Mouse (Mus musculus) heart, postnatal 0 days (tissue): ENCODE data around the gene S100a4. TPM values are rescaled to one million over a fixed set of nuclear protein-coding genes. Genes with fewer than 3 reads are reported as not detected.
A peak's percentile ranks its signal among the peaks of the same experiment; 100 is the strongest.

Experiments used
- ATAC-seq: fragments of 200-750 bp; cut with Nextera tagmentation; 2 replicates; pipeline ENCODE4 v1.8.0; 2017; ENCODE audit warnings: low read depth, moderate number of reproducible peaks, moderate library complexity; ENCODE audit not compliant: insufficient read depth
- DNase-seq: peaks from one replicate; pipeline ENCODE4 v3.0.0-alpha.2; 2016; ENCODE audit warnings: low spot score
- H3K27ac ChIP-seq: fragments of 300-500 bp; sonication (generic); 2 replicates; pipeline ENCODE4 v1.5.1; 2014; ENCODE audit warnings: low read depth, mild to moderate bottlenecking
- H3K27me3 ChIP-seq: fragments of 300-500 bp; sonication (generic); 2 replicates; pipeline ENCODE4 v1.6.1; 2014; ENCODE audit warnings: low read length, mixed read lengths; ENCODE audit not compliant: control insufficient read depth, insufficient read depth
- H3K36me3 ChIP-seq: fragments of 300-500 bp; sonication (generic); replicated peaks from 2 replicates; pipeline ENCODE4 v1.6.1; 2014; ENCODE audit warnings: low read length, mixed read lengths; ENCODE audit not compliant: control insufficient read depth, insufficient read depth
- H3K4me1 ChIP-seq: fragments of 300-500 bp; sonication (generic); 2 replicates; pipeline ENCODE4 v1.6.1; 2014; ENCODE audit warnings: antibody characterized with exemption; ENCODE audit not compliant: control insufficient read depth, insufficient read depth
- H3K4me2 ChIP-seq: fragments of 300-500 bp; sonication (generic); 2 replicates; pipeline ENCODE4 v1.6.1; 2014; ENCODE audit warnings: low read depth, mild to moderate bottlenecking, low read length, moderate library complexity
- H3K4me3 ChIP-seq: fragments of 300-500 bp; sonication (generic); 2 replicates; pipeline ENCODE4 v1.5.1; 2014; ENCODE audit warnings: low read depth, low read length
- H3K9ac ChIP-seq: fragments of 300-500 bp; sonication (generic); replicated peaks from 2 replicates; pipeline ENCODE4 v1.6.1; 2014; ENCODE audit warnings: low read depth, low read length, mixed read lengths
- H3K9me3 ChIP-seq: fragments of 300-500 bp; sonication (generic); replicated peaks from 2 replicates; pipeline ENCODE4 v1.6.1; 2016; ENCODE audit warnings: low read length; ENCODE audit not compliant: control insufficient read depth
- CTCF ChIP-seq: IDR thresholded peaks from 2 replicates; pipeline ENCODE4 v1.5.1; 2016; ENCODE audit warnings: antibody characterized with exemption, control low read depth, low read depth
- EP300 ChIP-seq: IDR thresholded peaks from 2 replicates; pipeline ENCODE4 v1.6.1; 2016; ENCODE audit warnings: antibody characterized with exemption, low read depth
- WGBS: fragments of 180-500 bp; shearing (Covaris S2); extraction: QIAGEN DNeasy Blood & Tissue Kit; methylation state at CpG from one replicate; pipeline ENCODE4 v1.1.7; 2014; 5-methylcytosine and 5-hydroxymethylcytosine counted together
- polyA plus RNA-seq: library from polyadenylated mRNA; unstranded; fragments of >200 nt; fragmentation: Nextera tagmentation; extraction: Ambion mirVana; gene quantifications from 2 replicates; pipeline ENCODE4 v1.2.1, GENCODE M21; 2015
- total RNA-seq: library from RNA; depleted of rRNA; stranded (reverse); fragments of >200 nt; gene quantifications from 2 replicates; pipeline ENCODE4 v1.2.3, GENCODE M21; 2014; ENCODE audit warnings: low replicate concordance

S100a4 gene
- total and polyA plus RNA-seq, 2 experiments from 2014 or later: 1.3 to 4.8 TPM

GRCm38 (mm10) chr3:90585595-90585994, 18.0 kb upstream of the S100a4 start:
- H3K27ac ChIP-seq: no peak overlapping the region
- 0 out of 2 replicates have a peak, but pooled peaks have one; percentile 13 for ATAC-seq
- WGBS: 24% methylated on average over 5 of the region's 5 CpGs

GRCm38 (mm10) chr3:90586016-90586643, 17.4 kb upstream of the S100a4 start:
- ATAC-seq (no peak), DNase-seq (no peak)
- Histone ChIP-seq H3K36me3 (no peaks in the 10 kb centered on the region), H3K9ac (no peak overlapping the region), H3K4me2 (no peak overlapping the region), H3K4me1 (peaks cover 12% of the 10 kb centered on the region; the same call in 1 of the 2 replicates), H3K9me3 (no peaks in the 10 kb centered on the region), H3K27ac (peak overlapping the region; percentile 60), H3K4me3 (no peak overlapping the region), H3K27me3 (no peaks in the 10 kb centered on the region)
- TF ChIP-seq EP300 (no peak), CTCF (no peak)
- WGBS: 83% methylated on average over 15 of the region's 15 CpGs

More at GRCm38 (mm10) chr3:90585595-90585994, 18.0 kb upstream of the S100a4 start:
- Histone ChIP-seq H3K4me1 (peaks cover 12% of the 10 kb centered on the region; the same call in 1 of the 2 replicates), H3K27me3 (no peaks in the 10 kb centered on the region), H3K36me3 (no peaks in the 10 kb centered on the region), H3K9ac (no peak overlapping the region), H3K4me3 (no peak overlapping the region), H3K9me3 (no peaks in the 10 kb centered on the region), H3K4me2 (no peak overlapping the region)
- DNase-seq: peak; percentile 86
- peak; percentile 92 for TF ChIP-seq CTCF
- no peak for TF ChIP-seq EP300

GRCm38 (mm10) chr3:90586906-90587305, 16.7 kb upstream of the S100a4 start:
- no peaks in the 10 kb centered on the region for H3K36me3 ChIP-seq
- ATAC-seq: peak; percentile 37; the same call in 1 of the 2 replicates
- peak overlapping the region; percentile 60 for H3K27ac ChIP-seq
- H3K27me3 ChIP-seq: no peaks in the 10 kb centered on the region
- no peak overlapping the region for H3K9ac ChIP-seq
- H3K4me2 ChIP-seq: no peak overlapping the region
- 35% methylated on average over 10 of the region's 10 CpGs for WGBS
- DNase-seq: peak; percentile 33
- H3K4me3 ChIP-seq: no peak overlapping the region
- H3K9me3 ChIP-seq: no peaks in the 10 kb centered on the region
- TF ChIP-seq EP300: no peak
- no peak for TF ChIP-seq CTCF
- peaks cover 12% of the 10 kb centered on the region; the same call in 1 of the 2 replicates for H3K4me1 ChIP-seq

GRCm38 (mm10) chr3:90587361-90588101, 16.0 kb upstream of the S100a4 start:
- H3K4me3 ChIP-seq: no peak overlapping the region
- WGBS: 77% methylated on average over 14 of the region's 14 CpGs
- peak overlapping the region; percentile 60 for H3K27ac ChIP-seq
- ATAC-seq (peak; percentile 52; the same call in 1 of the 2 replicates), DNase-seq (no peak)
- no peaks in the 10 kb centered on the region for H3K9me3 ChIP-seq
- no peak overlapping the region for H3K4me2 ChIP-seq
- H3K4me1 ChIP-seq: peaks cover 12% of the 10 kb centered on the region; the same call in 1 of the 2 replicates
- H3K9ac ChIP-seq: no peak overlapping the region
- no peaks in the 10 kb centered on the region for H3K36me3 ChIP-seq
- TF ChIP-seq EP300: no peak
- no peak for TF ChIP-seq CTCF
- H3K27me3 ChIP-seq: no peaks in the 10 kb centered on the region

- no peak overlapping the region for H3K4me3 ChIP-seq
- 71% methylated on average over 6 of the region's 6 CpGs for WGBS
Measured at GRCm38 (mm10) chr3:90589390-90589789, 14.2 kb upstream of the S100a4 start.

More at GRCm38 (mm10) chr3:90589390-90589789, 14.2 kb upstream of the S100a4 start:
- Histone ChIP-seq H3K27ac (no peak overlapping the region), H3K36me3 (no peaks in the 10 kb centered on the region), H3K4me1 (0 out of 2 replicates have a peak, but pooled peaks cover 6% of the 10 kb centered on the region), H3K9ac (no peak overlapping the region), H3K4me2 (no peak overlapping the region), H3K27me3 (no peaks in the 10 kb centered on the region), H3K9me3 (0 out of 2 replicates have a peak, but pooled peaks cover 3% of the 10 kb centered on the region)
- TF ChIP-seq EP300 (no peak), CTCF (no peak)
- DNase-seq (no peak), ATAC-seq (no peak)
